Mouse (Mus musculus) B cell, adult 2 months (primary cell): ENCODE data around the gene Gfy.
"Not testable (repeated sequence)": the region's sequence is repeated elsewhere in the genome, so short reads cannot be mapped to it uniquely, and the experiment has no call there.

Experiments used
- DNase-seq, 2 experiments: peaks; one replicate each; pipeline ENCODE4 v3.0.0; 2022

Gfy gene

DNA sequence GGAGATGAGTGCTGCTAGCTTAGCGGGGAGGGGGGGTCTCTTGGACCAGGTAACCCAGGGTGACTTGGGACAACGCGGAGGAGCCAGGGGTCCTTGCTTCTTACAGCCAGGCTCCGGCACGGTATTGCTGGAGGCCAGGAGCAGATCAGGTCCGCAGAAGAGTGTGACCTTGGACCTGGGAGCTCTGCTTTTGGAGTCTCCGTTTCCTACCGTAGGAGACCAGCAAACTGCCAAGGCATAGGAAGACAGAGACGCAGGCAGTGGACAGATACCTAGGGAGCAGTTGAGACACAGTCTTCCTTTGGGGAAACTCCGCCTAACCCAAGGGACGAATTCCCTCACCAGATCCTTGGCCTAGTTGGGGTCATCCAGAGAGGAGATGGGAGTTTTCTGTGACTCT, 13.7 kb downstream of the Gfy start:
- no peak for DNase-seq

DNA sequence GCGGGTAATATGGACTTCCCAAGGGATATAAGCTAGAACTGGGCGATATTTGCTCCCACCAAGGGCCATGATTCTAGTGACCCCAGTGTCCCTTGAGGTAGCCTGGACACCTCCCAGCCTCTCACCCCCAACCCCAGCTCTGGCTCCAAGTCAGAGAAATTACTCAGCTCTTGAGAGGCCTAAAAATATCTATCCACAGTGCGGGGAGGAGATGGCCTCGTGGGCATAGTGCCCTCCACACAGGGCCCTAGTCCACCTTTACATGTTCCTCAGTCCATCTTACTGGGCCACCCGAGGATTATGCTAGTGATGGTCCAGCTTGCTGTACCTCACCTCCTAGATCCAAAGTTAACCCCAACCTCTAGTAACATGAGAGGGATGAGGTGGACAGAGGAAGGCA, 14.5 kb downstream of the Gfy start:
- no peak for DNase-seq

DNA sequence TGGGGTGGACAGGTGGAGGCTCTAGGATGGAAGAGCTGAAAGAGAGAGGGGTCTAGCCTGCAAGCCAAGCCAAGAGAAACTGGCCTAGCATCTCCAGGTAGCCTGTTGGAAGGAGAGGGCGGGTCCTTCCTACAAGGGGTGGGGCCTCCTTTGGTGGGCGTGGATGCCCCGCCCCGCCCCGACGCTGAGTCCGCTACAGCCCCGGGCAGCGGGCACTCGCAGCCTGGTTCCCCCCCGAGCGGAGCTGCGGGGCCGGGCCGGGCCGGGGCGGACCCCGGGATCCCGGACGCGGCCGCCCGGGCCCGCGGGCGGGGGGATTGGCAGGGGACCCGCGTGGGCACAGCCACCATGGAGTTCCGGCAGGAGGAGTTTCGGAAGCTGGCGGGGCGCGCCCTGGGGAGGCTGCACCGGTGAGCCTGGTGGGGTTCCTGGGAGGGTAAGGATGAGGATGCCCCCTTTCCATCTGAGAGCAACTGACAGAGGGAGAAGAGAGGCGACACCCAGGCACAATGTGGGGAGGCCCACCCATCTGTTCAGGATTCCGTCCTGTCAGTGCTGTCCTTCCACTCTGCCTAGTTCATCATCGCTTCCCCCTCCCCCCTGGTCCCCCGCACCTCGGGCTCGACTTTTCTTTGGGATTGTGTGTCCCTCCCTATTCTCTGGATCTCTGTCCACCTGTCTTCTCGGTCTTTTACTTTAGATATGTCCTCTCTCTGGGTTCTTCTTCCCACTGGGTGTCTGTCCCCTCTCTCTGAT, 15.5 kb downstream of the Gfy start, which contains the start of gene Slc17a7:
Gene Slc17a7, plus strand, starts transcription at position 215 of the 756 bp plus-strand sequence.
- peak; percentile 58 for DNase-seq

DNA sequence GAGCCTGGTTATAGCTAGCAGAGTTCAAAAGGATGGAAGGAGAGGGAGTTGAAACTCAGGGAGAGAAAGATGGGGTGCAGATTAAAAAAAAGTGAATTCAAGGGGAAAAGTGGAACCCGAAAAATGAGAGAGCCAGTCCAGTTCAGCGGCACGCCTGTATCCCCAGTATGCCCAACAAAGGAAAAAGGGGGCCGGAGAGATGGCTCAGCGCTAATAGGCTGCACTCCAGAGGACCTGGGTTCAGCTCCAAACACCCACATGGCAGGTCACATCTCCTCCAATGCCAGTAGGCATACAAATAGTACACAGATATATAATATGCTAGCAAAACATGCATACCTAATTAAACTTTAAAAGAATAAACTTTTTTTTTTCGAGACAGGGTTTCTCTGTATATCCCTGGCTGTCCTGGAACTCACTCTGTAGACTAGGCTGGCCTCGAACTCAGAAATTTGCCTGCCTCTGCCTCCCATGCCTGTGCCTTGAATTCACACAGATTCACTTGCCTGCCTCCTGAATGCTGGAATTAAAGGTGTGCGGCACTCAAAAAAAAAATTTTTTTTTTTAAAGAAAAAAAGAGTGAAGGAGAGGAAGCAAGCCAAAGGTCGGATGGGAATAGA, 16.3 kb downstream of the Gfy start:
- no peak for DNase-seq

DNA sequence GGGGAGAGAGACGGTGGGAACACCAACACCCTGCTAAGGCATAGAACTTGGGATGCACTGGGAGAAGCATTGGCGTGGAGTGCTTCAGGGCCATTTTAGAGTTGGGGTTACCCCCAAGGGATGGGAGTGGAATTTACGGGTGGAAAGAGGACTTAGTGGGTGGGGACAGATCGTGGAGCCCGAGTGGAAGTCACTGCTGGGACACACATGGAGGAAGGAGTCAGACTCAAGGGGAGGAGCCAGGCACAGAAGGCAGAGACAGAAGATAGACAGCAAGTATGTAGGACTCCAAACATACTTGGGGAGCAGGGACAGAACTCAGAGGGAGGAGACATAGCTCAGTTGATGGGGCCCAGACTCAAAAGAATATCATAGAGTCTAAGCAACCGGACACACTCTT, 16.8 kb downstream of the Gfy start:
- no peak for DNase-seq

DNA sequence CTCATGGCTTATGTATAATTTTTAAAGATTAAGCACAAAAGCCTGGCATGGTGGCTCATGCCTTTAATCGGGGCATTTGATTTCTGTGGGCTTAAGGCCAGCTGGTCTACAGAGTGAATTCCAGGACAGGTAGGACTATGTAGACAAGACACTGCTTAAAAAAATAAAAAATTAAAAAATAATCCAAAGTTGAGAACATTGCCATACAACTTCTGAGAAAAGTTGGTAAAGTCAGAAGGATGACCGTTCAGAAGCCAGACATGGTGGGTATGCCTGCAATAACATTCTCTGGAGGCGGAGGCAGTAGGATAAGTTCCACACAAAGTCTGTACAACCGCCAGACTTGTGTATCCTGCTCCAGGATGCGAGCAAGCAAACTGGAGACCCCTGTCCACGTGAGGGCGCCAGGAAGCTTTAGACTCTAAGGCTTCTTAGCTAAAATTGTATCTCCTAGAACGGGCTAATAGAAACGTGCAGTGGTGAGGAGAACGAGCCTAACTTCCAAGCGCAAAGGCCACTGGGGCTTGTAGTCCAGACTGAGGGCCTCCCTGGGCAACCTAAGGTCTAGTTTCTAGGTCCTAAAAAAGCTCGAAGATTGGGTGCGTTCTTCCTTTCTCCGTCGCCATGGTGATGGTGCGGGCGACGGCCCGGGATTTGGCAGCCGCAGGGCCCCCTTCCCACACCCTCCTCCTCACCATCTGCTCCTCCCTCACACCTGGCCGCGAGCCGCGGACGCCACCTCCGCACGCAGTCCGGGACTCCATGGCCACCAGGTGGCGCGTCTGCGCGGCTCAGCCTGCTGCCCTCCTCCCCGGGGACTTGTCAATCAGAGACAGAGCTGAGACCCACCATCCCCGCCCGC, 17.5 kb downstream of the Gfy start:
- DNase-seq, result peak; percentile 93 to 94

DNA sequence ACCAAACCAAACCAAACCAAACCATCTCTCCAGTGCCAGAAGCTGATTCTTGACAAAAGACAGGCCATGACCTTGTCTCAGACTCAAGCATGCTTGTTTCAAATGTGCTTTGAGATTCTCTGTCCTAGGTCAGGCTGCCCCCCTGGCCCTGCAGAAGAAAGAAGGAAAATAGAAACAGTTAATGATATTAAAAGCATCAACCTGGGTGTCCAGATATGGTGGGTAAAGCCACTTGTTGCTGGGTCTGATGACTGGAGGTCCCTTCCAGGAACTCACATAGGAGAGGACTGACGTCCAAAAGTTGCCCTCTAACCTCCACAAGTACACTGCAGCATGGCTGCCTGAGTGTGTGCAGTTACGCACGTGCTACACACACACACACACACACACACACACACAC, 18.5 kb downstream of the Gfy start:
- no peak for DNase-seq

DNA sequence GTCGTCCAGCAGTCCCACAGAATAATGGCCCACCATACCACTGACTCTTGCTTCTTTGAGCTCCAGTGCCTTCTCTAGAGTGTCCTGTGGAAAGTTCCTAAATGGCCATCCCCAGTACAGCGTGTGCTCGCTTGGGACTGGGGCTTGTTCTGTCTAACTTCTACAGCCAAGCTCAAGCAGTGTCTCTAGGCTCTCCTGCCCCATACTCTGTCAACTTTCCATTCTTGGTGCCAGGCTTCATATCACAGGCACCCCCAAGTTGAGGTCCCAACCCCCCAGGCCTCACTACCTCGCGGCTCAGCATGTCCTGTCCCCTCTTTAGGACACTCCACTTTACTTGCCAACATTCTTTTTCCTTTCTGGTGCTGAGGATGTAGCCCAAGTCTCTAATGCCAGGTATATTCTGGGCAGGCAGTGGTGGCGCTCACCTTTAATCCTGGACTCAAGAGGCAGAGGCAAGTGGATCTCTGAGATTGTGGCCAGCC, 19.0 kb downstream of the Gfy start:
- DNase-seq, result no peak

DNA sequence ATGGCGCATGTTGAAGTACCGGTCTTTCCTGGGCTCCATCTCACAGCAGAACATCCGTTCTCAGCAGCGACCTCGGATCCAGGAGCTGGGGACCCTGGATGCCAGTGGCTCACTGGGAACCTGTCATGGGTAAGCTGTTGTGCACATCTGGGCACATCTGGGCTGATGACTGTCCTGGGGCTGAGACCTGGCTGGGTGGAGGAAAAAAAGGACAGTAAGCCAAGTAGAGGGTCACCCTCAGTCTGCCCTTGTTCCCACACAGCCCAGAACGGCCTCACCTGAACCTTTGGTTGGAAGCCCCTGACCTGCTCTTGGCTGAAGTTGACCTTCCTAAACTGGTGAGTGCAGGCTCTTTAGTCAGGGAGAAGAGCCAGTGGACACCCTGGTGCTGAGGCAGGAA, 20.4 kb downstream of the Gfy start:
- no peak for DNase-seq

DNA sequence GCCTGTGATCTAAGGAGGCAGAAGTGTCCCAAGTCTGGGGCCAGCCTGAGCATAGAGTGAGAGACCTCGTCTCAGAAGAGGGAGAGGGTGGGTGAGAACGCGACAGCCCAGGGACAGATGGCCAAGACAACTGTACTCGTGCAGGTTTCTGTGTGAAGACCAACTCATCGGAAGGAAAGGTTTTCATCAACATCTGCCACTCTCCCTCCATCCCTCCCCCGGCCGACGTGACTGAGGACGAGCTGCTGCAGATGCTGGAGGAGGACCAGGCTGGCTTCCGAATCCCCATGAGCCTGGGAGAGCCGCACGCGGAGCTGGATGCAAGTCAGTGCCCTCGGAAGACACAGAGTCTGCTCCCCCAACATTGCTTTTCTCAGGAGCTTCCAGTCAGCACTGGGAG, 21.9 kb downstream of the Gfy start:
- no peak for DNase-seq

DNA sequence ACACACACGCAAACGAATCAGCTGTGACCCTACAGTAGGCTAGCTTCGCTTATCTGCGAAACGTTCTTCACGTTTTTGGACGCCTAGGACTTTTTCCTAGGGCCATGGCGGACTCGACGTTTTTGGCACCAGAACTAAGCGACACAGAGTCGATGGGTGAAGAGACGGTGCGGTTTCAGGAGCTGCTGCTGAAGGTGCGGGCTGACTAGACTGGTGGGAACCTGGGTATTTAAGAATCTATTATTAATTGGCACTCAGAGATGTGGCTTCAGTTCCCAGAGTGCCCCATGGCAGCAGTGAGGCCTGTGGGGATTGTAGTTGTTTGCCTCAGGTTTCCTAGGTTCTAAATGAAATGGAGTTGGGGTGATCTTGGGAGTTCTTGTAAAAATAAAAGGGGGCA, 23.2 kb downstream of the Gfy start:
- no peak for DNase-seq

DNA sequence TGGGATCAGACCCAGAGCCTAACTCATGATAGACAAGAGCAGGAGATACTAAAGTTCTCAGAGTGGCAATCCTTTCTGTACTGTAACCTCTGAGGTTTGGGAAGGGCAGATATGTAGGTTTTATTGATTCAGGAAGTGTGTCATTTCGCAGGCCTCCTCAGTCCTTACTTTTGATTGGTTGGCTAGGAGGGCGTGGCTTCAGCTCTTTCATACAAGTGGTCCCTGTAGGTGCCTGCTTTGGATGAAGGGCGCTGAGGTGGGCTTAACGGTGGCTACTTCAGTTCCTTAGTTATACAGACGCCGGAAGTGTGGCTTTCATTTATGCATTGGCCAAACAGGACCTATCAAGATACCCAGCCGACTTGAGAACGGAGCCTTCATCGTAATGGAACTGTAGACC, 23.8 kb downstream of the Gfy start:
- DNase-seq, result no peak

DNA sequence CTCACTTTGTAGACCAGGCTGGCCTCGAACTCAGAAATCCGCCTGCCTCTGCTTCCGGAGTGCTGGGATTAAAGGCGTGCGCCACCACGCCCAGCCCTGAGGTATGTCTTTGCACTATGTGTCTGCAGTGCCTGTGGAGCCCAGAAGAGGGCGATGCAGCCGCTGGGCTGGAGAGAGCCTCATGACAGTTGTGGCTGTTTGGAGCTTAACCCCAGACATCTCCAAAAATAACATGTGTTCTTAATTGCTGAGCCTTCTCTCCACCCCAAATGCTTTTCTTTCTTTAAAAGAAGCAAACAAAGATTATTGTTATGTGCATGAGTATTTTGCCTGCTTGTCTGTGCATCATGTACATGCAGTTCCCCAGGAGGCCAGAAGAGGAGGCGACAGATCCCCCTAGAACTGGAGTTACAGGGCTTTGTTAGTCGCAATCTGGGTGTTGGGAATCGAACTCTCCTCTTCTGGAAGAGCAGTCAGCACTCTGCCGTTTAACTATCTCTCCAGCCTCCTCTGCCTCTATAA, 24.3 kb downstream of the Gfy start:
- DNase-seq, result peak; percentile 71

DNA sequence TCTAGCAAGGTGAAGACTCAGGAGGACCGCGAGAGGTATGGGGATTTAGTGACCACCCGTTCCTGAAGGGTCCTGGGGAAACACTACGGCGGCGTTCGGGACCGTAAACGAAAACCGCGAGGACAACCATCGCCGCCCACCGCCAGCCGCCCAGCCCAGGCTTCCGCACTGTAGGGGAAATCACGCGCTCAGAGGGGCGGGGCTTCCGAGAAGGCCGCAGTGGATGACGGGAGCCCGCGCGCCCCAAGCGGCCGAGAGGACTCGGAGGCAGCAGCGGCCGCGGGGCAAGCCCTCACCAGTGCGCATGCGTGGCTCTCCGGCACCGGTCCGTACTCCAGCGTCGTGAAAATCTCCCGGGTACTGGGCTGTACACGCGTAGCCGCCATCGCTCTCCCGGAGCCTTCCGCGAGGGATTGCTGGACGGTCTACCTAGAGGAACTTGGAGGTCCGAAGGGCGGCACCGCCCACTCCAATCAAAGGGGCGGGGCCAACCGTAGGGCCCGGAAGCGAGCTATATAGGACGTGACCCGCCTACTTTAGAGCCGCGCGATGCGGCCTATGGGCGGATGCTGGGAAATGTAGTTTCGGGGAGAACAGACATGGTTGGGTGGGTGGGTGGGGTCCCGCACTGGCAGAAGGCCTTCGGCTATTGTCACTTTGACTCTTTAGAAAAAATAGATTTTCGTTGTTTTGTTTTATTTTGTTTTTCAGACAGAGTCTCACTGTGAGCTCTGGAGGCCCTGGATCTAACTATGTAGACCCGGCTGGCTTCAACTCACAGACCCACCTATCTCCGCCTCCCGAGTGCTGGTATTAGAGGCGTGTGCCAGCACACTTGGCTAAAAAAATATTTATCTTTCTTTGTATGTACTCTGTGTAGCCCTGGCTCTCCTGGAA, 25.0 kb downstream of the Gfy start, which contains the start of the genes Pih1d1 and Aldh16a1:
Gene Pih1d1, plus strand, starts transcription at position 208 of the 897 bp plus-strand sequence.
Gene Aldh16a1, minus strand, starts transcription at position 489 of the 897 bp plus-strand sequence.
- peak; percentile 98 to 99 for DNase-seq

DNA sequence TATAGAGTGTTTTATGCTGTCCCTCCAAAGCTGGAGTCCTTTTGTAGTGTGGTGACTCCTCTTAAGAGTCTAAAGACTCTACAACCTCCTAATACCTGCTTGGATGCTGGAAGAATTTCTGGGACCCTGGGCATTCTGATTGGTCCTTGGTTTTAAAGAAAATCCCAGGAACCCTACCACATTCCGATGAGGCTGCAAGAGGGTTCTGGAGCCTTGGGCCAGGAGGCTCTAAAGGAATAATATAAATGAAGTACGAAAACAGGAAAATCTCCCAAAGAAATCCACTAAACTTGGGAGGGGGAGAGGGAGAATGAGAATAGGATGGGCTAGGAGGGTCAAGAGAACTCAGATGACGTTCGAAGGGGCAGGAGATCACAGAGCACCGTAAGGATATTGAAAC, 25.8 kb downstream of the Gfy start:
- no peak for DNase-seq

DNA sequence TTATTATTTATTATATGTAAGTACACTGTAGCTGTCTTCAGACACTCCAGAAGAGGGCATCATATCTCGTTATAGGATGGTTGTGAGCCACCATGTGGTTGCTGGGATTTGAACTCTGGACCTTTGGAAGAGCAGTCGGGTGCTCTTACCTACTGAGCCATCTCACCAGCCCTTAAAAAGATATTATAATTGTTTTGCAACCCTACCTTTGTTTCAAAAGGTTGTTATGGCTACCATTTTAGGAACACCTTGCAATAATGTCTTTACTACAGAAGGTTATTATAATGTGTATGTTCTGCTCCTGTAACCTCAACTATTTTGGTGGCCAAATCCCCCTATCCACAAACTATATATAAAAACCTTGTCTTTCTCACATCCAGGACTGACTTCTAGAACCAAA, 26.3 kb downstream of the Gfy start:
- not testable (repeated sequence) for DNase-seq

DNA sequence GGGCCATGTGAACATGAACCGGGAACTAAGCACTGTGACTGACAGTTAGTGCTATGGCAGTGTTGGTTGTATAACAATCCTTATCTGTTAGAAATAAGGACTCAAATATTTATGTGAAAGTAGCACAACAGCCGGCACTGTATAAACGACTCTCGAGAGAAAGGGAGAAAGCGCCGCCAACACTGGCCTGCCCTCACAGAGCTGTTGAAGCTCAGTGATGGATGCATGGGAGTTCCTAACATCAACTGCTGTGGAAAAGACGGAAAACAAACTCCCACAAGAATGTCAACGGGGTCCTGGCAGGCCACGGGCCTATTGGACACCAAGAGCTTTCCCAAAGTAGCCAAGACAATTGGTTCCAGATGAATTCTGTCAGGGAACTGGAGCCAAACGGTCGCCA, 28.1 kb downstream of the Gfy start:
- no peak for DNase-seq

DNA sequence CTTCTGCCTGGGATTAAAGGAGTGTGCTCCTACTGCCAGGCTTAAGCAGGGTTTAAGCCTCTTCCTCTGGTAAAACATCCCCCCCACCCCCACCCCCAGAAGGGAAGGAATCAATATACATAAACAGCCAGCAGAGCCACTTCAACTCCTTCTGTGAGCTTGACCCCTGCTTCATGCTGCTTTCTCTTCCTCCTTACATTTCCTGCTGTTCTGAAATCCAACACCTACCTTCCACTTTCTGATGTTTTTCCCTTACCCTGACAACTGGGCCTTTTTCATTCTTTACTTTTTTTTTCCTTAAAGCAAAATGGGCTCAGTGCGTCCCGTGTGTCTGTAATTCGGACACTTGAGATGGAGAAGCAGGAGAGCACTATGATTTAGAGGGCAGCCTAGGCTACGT, 29.0 kb downstream of the Gfy start:
- DNase-seq, result no peak

DNA sequence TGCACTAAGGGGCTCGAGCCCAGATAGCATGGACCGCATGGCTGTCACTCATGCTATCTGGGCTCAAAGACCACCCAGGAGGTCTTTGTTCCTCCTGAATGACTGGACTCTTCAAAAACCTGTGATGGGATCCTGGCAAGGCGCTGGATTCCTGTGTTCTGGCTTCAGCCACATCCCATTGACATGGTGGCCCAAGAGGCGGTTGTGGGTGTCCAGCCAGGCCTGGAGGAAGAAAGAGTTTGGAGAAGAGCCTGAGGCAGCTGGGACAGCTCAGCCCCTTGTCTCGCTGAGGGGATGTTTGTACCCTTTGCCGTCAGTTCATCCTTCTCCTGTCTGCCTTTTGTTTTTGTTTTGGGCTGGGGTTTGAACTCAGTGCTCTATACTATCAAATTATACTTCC, 29.8 kb downstream of the Gfy start:
- no peak for DNase-seq

DNA sequence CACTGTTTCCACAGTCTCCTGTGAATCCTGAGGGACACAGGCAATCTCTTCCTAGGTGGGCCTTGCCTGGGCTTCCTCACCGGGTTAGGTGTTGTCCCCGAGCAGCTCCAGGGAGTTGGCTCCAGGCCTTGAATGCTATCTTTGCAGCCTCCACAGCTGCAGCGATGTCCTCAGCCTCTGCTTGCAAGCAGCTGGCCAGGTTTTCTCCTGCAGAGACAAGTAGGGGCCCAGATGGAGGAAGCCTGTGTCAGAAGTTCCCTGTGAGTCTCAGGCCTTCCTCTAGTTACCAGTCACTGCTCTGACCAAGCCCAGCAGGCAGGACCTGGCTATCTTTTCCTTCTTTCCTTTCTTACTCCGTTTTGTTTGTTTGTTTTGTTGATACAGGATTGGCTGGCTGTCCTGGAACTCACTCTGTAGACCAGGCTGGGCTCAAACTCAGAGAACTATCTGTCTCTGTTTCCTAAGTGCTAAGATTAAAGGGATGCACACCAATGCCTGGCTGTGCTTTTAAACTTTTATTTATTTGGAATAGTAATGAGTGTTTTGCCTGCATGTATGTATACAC, 30.8 kb downstream of the Gfy start:
- no peak for DNase-seq

DNA sequence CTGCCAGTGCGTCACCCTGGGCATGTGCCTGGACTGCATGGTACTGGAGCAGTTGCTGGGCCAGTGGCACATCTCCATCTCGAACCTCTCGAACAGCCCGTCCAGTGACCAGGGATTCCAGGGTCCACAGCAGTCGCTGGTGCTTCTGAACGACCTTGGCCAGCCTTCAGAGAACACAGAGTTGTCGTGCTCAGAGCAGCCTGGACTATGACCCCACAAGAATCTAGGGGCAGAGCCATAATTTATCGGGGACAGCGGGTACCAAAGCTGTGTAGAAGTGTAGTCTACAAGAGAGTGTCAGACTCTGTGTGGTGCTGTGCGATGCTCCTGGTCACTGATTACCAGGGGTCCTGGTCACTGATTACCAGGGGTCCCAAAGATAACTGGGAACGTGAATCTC, 31.5 kb downstream of the Gfy start:
- DNase-seq, result no peak

DNA sequence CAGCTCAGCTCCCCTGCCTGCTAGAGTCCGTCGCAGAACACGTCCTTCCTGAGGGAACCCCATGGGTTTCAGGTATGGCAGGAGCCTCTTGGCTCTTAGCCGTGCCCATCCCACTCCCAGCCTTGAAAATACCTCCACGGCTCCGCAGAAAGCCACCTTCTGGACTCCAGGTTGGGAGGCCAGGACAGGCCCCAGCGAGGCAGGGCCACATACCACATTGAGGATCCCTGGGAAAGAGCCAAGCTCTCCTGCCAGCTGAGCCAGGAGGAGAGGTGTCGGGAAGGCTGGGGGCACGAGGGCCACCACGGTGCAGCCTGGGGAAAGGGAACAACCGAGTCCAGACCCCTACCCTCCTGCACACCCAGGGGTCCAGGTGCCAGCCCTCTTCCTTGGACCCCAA, 32.1 kb downstream of the Gfy start:
- no peak for DNase-seq
